Comparison of ENCODE assay signal across 7 mouse cellular contexts in genomic region chr3:55542310-55542709, GRCm38 (mm10).
DNase-seq lines count a peak whose midpoint lies in the region; ATAC-seq lines count a peak whose summit lies in the region.

No protein-coding gene starts in this region.

- H3K4me2 ChIP-seq in forebrain, embryonic 12.5 days = peak overlapping the region; percentile 26
- peak overlapping the region; percentile 19; the same call in 1 of the 2 replicates for H3K4me2 ChIP-seq in hindbrain, embryonic 11.5 days (replicated peaks; ENCODE audit: low read depth, low read length)
- peak overlapping the region; percentile 52 for H3K4me2 ChIP-seq in limb, embryonic 13.5 days (replicated peaks)

- H3K4me3 ChIP-seq in forebrain, embryonic 12.5 days (replicated peaks) = no peak overlapping the region
- no peak overlapping the region for H3K4me3 ChIP-seq in hindbrain, embryonic 11.5 days (ENCODE audit: low read depth, low read length)
- H3K4me3 ChIP-seq in limb, embryonic 13.5 days = peak overlapping the region; percentile 11; the same call in 1 of the 2 replicates

- no peaks in the 10 kb centered on the region for H3K36me3 ChIP-seq in forebrain, embryonic 12.5 days (replicated peaks)
- H3K36me3 ChIP-seq in hindbrain, embryonic 11.5 days (ENCODE audit: control insufficient read depth, insufficient read depth, low read length) = no peaks in the 10 kb centered on the region
- no peaks in the 10 kb centered on the region for H3K36me3 ChIP-seq in limb, embryonic 13.5 days

- 5% methylated on average over 8 of the region's 8 CpGs for WGBS in forebrain, embryonic 12.5 days
- 9% methylated on average over 8 of the region's 8 CpGs for WGBS in hindbrain, embryonic 11.5 days
- WGBS in limb, embryonic 13.5 days = 10% methylated on average over 8 of the region's 8 CpGs

- DNase-seq in R1 (ENCODE audit: low read depth, low spot score) = peak; percentile 23
- peak; percentile 68 for DNase-seq in brain, embryonic 18.5 days (ENCODE audit: low read depth, low spot score)
- peak; percentile 63 for DNase-seq in hindbrain, embryonic 11.5 days (ENCODE audit: low spot score)
- DNase-seq in retina, embryonic 14.5 days (ENCODE audit: low spot score) = peak; percentile 60
- no peak for DNase-seq in thymus, postnatal 4 days

- H3K9ac ChIP-seq in forebrain, embryonic 12.5 days = no peak overlapping the region; the same call in 1 of the 2 replicates
- peak overlapping the region; percentile 40; the same call in 1 of the 2 replicates for H3K9ac ChIP-seq in hindbrain, embryonic 11.5 days (ENCODE audit: low read depth, low read length)
- 0 out of 2 replicates have a peak overlapping the region, but pooled peaks have one; percentile 31 for H3K9ac ChIP-seq in limb, embryonic 13.5 days

- H3K9me3 ChIP-seq in forebrain, embryonic 12.5 days = no peaks in the 10 kb centered on the region
- no peaks in the 10 kb centered on the region for H3K9me3 ChIP-seq in hindbrain, embryonic 11.5 days (ENCODE audit: control insufficient read depth, low read length)
- no peaks in the 10 kb centered on the region for H3K9me3 ChIP-seq in limb, embryonic 13.5 days

- peak overlapping the region; percentile 9; the same call in 1 of the 2 replicates for H3K27ac ChIP-seq in forebrain, embryonic 12.5 days
- H3K27ac ChIP-seq in hindbrain, embryonic 11.5 days (ENCODE audit: low read depth, low read length) = peak overlapping the region; percentile 42; the same call in 1 of the 2 replicates
- peak overlapping the region; percentile 61; the same call in 1 of the 2 replicates for H3K27ac ChIP-seq in limb, embryonic 13.5 days

- ATAC-seq in forebrain, embryonic 12.5 days (ENCODE audit: low FRiP score) = peak; percentile 50; the same call in 1 of the 2 replicates
- 0 out of 2 replicates have a peak, but pooled peaks have one; percentile 47 for ATAC-seq in hindbrain, embryonic 11.5 days (ENCODE audit: low FRiP score)
- peak; percentile 46 for ATAC-seq in limb, embryonic 13.5 days (ENCODE audit: low FRiP score, low read depth)

- H3K4me1 ChIP-seq in forebrain, embryonic 12.5 days = peaks cover 26% of the 10 kb centered on the region
- 0 out of 2 replicates have a peak, but pooled peaks cover 2% of the 10 kb centered on the region for H3K4me1 ChIP-seq in hindbrain, embryonic 11.5 days (replicated peaks; ENCODE audit: control insufficient read depth, insufficient read depth, low read length)
- peaks cover 78% of the 10 kb centered on the region for H3K4me1 ChIP-seq in limb, embryonic 13.5 days

- H3K27me3 ChIP-seq in forebrain, embryonic 12.5 days = peaks cover 10% of the 10 kb centered on the region; the same call in 1 of the 2 replicates
- no peaks in the 10 kb centered on the region for H3K27me3 ChIP-seq in hindbrain, embryonic 11.5 days (ENCODE audit: control insufficient read depth, insufficient read depth, low read length)
- H3K27me3 ChIP-seq in limb, embryonic 13.5 days = no peaks in the 10 kb centered on the region

Comparison
In these comparisons a context has a peak if more than half of its experiments do, and no peak if none do; other contexts are left out.
1. H3K27ac ChIP-seq: peak in every context shown above with its lines; median percentile 61 in limb, embryonic 13.5 days; 42 in hindbrain, embryonic 11.5 days; 9 in forebrain, embryonic 12.5 days.